Mouse (Mus musculus) midbrain, embryonic 16.5 days (tissue): ENCODE results near the gene Inpp5a. TPM values are rescaled to one million over a fixed set of nuclear protein-coding genes. Genes with fewer than 3 reads are reported as not detected.

Source experiments
- ATAC-seq: fragments of 200-750 bp; cut with Nextera tagmentation; 2 replicates; pipeline ENCODE4 v1.8.0; 2017; ENCODE audit warnings: moderate TSS enrichment
- H3K27ac ChIP-seq: fragments of 300-500 bp; sonication (generic); 2 replicates; pipeline ENCODE4 v1.5.1; 2014; ENCODE audit warnings: mild to moderate bottlenecking, low read length, mixed read lengths
- H3K27me3 ChIP-seq: fragments of 300-500 bp; sonication (generic); 2 replicates; pipeline ENCODE4 v1.6.1; 2014; ENCODE audit warnings: low read depth, low read length, mixed read lengths; ENCODE audit not compliant: control insufficient read depth, insufficient read depth
- H3K36me3 ChIP-seq: fragments of 300-500 bp; sonication (generic); 2 replicates; pipeline ENCODE4 v1.6.1; 2014; ENCODE audit warnings: mild to moderate bottlenecking, low read length, moderate library complexity, mixed read lengths; ENCODE audit not compliant: control insufficient read depth, insufficient read depth
- H3K4me1 ChIP-seq: fragments of 300-500 bp; sonication (generic); 2 replicates; pipeline ENCODE4 v1.6.1; 2014; ENCODE audit warnings: mild to moderate bottlenecking, low read length, mixed read lengths; ENCODE audit not compliant: control insufficient read depth, insufficient read depth
- H3K4me2 ChIP-seq: fragments of 300-500 bp; sonication (generic); 2 replicates; pipeline ENCODE4 v1.6.1; 2014; ENCODE audit warnings: mild to moderate bottlenecking, low read length, mixed read lengths
- H3K4me3 ChIP-seq: fragments of 300-500 bp; sonication (generic); 2 replicates; pipeline ENCODE4 v1.5.1; 2014; ENCODE audit warnings: low read depth, mild to moderate bottlenecking, low read length, moderate library complexity, mixed read lengths
- H3K9ac ChIP-seq: fragments of 300-500 bp; sonication (generic); 2 replicates; pipeline ENCODE4 v1.6.1; 2014; ENCODE audit warnings: low read depth, low read length, mixed read lengths
- H3K9me3 ChIP-seq: fragments of 300-500 bp; sonication (generic); replicated peaks from 2 replicates; pipeline ENCODE4 v1.6.1; 2014; ENCODE audit warnings: mild to moderate bottlenecking, low read length, mixed read lengths; ENCODE audit not compliant: control insufficient read depth, poor library complexity, severe bottlenecking
- WGBS: fragments of 180-500 bp; shearing (Covaris S2); extraction: QIAGEN DNeasy Blood & Tissue Kit; methylation state at CpG from one replicate; pipeline ENCODE4 v1.1.7; 2014; 5-methylcytosine and 5-hydroxymethylcytosine counted together
- polyA plus RNA-seq: library from polyadenylated mRNA; unstranded; fragments of >200 nt; fragmentation: Nextera tagmentation; extraction: Ambion mirVana; gene quantifications from 2 replicates; pipeline ENCODE4 v1.2.1, GENCODE M21; 2015

The Inpp5a gene
- polyA plus RNA-seq, 1 experiment from 2014 or later = 15.3 TPM

DNA sequence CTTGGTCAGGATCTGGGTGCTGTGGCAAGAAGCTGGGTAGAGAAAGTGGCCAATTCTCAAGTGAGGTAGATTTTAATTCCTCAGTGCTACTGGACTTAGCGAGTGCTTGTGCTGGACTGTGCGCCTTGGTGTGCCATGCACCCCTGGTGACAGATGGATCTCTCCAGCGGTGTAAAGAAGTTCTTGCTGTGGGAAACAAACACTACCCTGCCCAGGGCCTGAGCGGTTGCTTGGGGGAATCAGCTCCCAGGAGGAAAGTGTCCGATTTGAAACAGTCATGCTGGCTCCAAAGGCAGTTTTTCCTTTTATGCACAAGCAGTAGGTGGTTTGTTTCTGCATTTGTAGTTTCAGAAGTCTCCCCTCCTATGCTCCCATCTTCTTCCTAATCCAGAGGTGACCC is 2.8 kb downstream of the Inpp5a start:
- 61% methylated on average over 5 of the region's 5 CpGs for whole genome bisulfite sequencing
- H3K4me1 ChIP-seq = peaks cover 28% of the 10 kb centered on the region
- no peaks in the 10 kb centered on the region for H3K27me3 ChIP-seq
- H3K4me2 ChIP-seq = no peak overlapping the region
- peak overlapping the region; percentile 25; the same call in 1 of the 2 replicates for H3K9ac ChIP-seq
- no peak overlapping the region for H3K4me3 ChIP-seq
- ATAC-seq = no peak
- no peaks in the 10 kb centered on the region for H3K9me3 ChIP-seq
- no peak overlapping the region for H3K27ac ChIP-seq
- H3K36me3 ChIP-seq = no peaks in the 10 kb centered on the region

DNA sequence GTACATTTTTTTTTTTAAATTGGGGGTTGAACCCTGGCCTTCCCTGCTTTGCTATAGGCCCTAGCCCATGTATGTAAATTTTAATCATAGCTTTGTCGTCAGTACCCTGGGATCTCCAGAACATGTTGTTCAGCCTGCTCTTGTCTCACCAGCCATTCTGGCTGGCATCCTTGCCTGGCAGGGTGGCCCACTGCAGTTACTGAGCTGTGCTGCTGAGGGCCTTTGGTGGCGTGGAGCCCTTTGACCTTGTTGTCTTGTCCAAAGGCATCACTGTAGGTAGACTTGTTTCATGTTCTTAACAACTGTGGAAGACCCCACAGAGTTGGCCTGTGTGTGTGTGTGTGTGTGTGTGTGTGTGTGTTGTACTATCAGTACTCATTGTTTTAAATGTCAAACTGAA is 3.2 kb downstream of the Inpp5a start:
- 72% methylated on average over 2 of the region's 2 CpGs for WGBS
- 0 out of 2 replicates have a peak overlapping the region, but pooled peaks have one; percentile 25 for H3K9ac ChIP-seq
- ATAC-seq = no peak
- no peaks in the 10 kb centered on the region for H3K27me3 ChIP-seq
- H3K36me3 ChIP-seq = no peaks in the 10 kb centered on the region
- H3K9me3 ChIP-seq = no peaks in the 10 kb centered on the region
- no peak overlapping the region for H3K4me3 ChIP-seq
- no peak overlapping the region for H3K4me2 ChIP-seq
- H3K4me1 ChIP-seq = peaks cover 28% of the 10 kb centered on the region
- H3K27ac ChIP-seq = no peak overlapping the region

DNA sequence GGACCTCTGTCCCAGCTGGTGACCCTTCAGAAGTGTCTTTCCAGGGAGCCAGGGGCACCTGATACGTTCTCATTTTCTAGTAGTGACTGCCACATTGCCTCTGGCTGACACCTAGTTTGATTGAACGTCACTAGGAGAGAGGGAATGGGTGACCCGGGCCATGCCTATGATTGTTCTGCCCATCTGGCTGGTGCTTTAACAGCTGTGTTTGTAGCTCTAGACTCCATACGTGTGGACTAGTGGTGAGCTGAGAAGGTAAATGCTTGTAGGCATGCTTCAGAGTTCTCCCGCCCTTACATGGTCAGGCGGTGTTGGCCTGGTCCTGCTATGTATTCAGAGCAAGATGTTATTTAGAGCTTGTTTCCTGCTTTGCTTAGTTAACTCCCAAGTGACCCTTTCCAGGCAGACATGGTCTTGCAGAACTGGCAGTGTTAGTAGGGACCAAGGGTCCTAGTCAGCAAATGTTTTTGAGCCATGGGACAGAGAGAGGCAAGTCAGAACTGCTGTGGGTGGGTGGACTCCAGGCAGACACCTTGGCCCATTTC is 3.9 kb downstream of the Inpp5a start:
- Histone ChIP-seq H3K36me3 (no peaks in the 10 kb centered on the region), H3K4me3 (no peak overlapping the region), H3K4me1 (peaks cover 26% of the 10 kb centered on the region), H3K9me3 (no peaks in the 10 kb centered on the region), H3K4me2 (no peak overlapping the region), H3K27me3 (no peaks in the 10 kb centered on the region), H3K27ac (no peak overlapping the region), H3K9ac (no peak overlapping the region)
- WGBS = 84% methylated on average over 6 of the region's 6 CpGs
- no peak for ATAC-seq

DNA sequence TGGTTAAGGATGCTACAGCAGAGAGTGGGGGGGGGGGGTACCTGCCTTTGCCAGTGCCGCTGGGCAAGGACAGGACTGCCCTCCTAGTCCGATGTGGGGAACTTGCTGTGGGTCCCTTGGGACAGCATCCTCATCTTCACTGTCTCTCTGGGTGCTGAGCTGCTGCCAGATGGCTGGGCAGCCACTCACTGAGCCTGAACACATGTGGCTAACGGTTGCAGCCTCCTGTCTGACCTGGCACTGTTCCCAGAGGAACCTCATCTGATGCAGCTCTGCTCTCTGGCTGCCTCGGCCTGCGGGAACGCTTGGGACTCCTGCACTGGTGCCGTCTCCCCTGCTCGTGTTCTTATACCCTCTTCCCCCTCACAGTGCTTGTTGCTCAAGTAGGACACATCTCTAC is 8.6 kb downstream of the Inpp5a start:
- Histone ChIP-seq H3K36me3 (no peaks in the 10 kb centered on the region), H3K4me1 (no peaks in the 10 kb centered on the region), H3K9me3 (no peaks in the 10 kb centered on the region), H3K9ac (no peak overlapping the region), H3K27me3 (no peaks in the 10 kb centered on the region), H3K27ac (no peak overlapping the region), H3K4me3 (no peak overlapping the region), H3K4me2 (no peak overlapping the region)
- 43% methylated on average over 8 of the region's 8 CpGs for WGBS
- ATAC-seq = no peak

DNA sequence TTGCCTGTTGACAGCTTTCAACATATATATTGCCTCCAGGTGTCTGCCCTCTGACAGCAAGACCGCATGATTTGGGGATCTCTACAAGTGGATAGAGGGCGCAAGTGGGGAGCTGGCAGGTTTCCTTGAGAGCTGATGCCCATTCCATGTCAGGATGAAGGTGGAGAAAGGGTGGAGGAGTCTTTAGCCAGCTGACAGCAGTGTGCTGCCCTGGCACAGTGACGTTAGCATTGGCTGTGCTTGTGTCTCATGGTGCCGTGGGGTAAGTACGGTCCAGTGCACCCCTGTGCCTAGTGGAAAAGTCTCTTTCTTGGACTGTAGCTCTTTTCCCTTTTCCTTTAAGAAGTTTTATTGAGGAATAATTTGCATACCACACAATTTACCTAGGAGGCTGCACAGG is 9.2 kb downstream of the Inpp5a start:
- Histone ChIP-seq H3K27ac (no peak overlapping the region), H3K4me2 (no peak overlapping the region), H3K4me3 (no peak overlapping the region), H3K9me3 (no peaks in the 10 kb centered on the region), H3K27me3 (no peaks in the 10 kb centered on the region), H3K9ac (no peak overlapping the region), H3K36me3 (no peaks in the 10 kb centered on the region), H3K4me1 (no peaks in the 10 kb centered on the region)
- WGBS = 83% methylated on average over 5 of the region's 5 CpGs
- no peak for ATAC-seq

DNA sequence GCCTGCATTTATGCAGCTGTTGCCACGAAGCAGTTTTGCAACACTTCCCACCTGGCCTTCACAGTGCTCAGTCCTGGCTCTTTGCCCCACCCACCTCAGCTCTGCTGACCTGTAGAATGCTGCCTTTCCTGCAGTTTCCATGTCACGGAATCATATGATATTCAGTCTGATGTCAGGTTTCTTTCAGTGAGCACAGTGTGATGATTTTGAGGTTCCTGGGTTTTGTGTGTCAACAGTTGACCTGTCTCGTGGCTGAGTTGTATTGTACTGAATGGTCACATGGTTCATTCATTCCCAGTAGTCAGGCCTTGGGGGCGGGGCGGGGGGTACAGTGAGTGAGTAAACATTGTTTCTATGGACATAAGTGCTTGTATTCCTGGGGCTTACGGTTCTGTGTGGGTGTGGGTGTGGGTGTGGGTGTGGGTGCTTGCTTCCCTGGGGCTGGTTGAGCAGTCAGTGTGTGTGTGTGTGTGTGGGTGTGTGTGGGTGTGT is 9.7 kb downstream of the Inpp5a start:
- no peak for ATAC-seq
- H3K9me3 ChIP-seq = no peaks in the 10 kb centered on the region
- H3K27ac ChIP-seq = no peak overlapping the region
- no peaks in the 10 kb centered on the region for H3K27me3 ChIP-seq
- no peak overlapping the region for H3K9ac ChIP-seq
- H3K36me3 ChIP-seq = no peaks in the 10 kb centered on the region
- H3K4me2 ChIP-seq = no peak overlapping the region
- H3K4me1 ChIP-seq = no peaks in the 10 kb centered on the region
- H3K4me3 ChIP-seq = no peak overlapping the region
- 81% methylated on average over 6 of the region's 6 CpGs for WGBS

DNA sequence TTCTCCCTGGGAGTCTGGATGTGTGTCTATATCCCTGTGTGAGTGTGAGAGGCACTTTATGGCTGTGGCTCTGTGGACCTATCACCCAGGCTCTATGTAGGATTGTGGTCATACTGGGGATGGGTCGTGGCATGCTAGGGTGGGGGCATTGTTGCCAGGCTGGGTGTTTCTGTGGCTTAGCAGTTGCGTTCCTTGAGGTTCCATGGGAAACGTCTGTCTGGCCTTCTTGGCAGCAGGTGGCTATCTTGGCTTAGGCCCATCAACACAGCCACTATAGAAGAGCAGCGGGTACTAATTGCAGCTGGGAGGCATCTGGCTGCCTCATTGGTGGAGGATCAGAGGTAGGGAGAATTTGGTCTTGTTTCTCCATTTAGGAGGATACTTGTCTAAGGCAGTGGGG is 10.7 kb downstream of the Inpp5a start:
- Histone ChIP-seq H3K4me3 (no peak overlapping the region), H3K4me1 (no peaks in the 10 kb centered on the region), H3K27ac (no peak overlapping the region), H3K36me3 (no peaks in the 10 kb centered on the region), H3K9ac (no peak overlapping the region), H3K4me2 (no peak overlapping the region), H3K9me3 (no peaks in the 10 kb centered on the region), H3K27me3 (no peaks in the 10 kb centered on the region)
- no peak for ATAC-seq
- 79% methylated on average over 4 of the region's 4 CpGs for WGBS

DNA sequence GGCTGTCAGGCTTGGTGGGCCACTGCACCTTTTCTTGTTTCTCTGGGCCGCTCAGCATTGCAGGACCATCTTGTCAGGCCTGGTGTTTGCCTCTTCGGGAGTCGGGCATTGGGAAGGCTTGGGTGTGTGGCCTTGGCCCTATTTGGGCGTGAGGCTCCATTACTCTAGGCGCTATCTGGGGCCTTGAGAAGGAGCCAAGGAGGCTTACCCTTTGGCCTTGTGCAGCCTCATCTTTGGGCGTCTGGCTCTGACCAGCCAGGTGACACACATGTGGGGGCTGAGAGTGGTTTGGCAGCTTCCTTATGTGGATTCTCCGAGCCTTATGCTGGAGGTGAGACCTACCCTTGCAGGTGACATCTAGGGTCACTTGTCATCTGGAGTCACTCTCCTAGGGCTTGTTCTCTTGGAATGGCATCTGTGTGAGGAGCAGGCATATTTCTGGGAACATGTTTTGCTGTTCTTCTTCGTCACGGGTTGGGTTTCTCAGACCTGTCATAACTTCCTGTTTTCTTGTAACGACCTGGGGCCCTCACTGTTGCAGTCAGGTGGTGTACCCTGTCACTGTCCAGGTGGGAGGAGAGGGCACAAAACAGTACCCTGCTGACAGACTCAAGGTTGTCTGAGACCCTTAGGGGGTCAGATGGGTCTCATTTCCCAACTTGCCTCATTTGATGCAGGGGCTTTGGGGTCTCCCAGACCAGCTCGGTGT is 11.2 kb downstream of the Inpp5a start:
- no peaks in the 10 kb centered on the region for H3K27me3 ChIP-seq
- no peak overlapping the region for H3K4me2 ChIP-seq
- no peaks in the 10 kb centered on the region for H3K9me3 ChIP-seq
- WGBS = 93% methylated on average over 11 of the region's 11 CpGs
- no peak for ATAC-seq
- H3K27ac ChIP-seq = no peak overlapping the region
- H3K9ac ChIP-seq = no peak overlapping the region
- H3K4me1 ChIP-seq = no peaks in the 10 kb centered on the region
- H3K36me3 ChIP-seq = no peaks in the 10 kb centered on the region
- H3K4me3 ChIP-seq = no peak overlapping the region

DNA sequence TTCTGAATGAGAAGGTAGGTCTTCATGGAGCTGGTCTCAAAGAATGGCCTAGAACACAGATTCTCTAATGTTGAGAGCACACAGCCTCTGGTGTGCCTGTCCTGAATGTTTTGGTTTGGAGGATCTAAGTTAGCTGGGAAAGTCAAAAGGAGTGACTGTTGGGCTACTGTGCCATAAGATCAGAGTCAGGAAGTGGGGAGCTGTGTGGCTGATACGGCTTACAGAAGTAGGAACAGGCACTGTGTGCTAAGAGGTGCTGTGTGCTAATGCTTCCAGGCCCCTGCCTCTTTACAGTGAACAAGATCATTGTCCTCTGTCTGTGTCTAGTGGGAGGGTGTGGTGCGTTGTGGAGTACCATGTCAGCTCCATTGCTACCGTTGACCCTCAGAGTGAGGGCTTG is 12.0 kb downstream of the Inpp5a start:
- no peak overlapping the region for H3K9ac ChIP-seq
- H3K36me3 ChIP-seq = no peaks in the 10 kb centered on the region
- no peak overlapping the region for H3K4me3 ChIP-seq
- H3K27me3 ChIP-seq = no peaks in the 10 kb centered on the region
- no peaks in the 10 kb centered on the region for H3K9me3 ChIP-seq
- WGBS = 92% methylated on average over 3 of the region's 3 CpGs
- no peak overlapping the region for H3K4me2 ChIP-seq
- H3K4me1 ChIP-seq = no peaks in the 10 kb centered on the region
- no peak overlapping the region for H3K27ac ChIP-seq
- ATAC-seq = no peak
